In genomic region chr7:6126690-6127448, GRCm38 (mm10) we compare ENCODE assay signal across 8 mouse cellular contexts. TPM values are rescaled to one million over a fixed set of nuclear protein-coding genes. Genes with fewer than 3 reads are reported as not detected.
A peak's percentile ranks its signal among the peaks of the same experiment; 100 is the strongest.
DNase-seq lines count a peak whose midpoint lies in the region; ATAC-seq lines count a peak whose summit lies in the region.

No protein-coding gene starts in this region.

- no peak overlapping the region for H3K9ac ChIP-seq in hindbrain, embryonic 16.5 days (ENCODE audit: low read depth, low read length)

- peaks cover 6% of the 10 kb centered on the region for H3K36me3 ChIP-seq in hindbrain, embryonic 16.5 days (ENCODE audit: control insufficient read depth, insufficient read depth, low read length)

- H3K4me2 ChIP-seq in hindbrain, embryonic 16.5 days (ENCODE audit: low read length) = no peak overlapping the region

- H3K4me3 ChIP-seq in hindbrain, embryonic 16.5 days (ENCODE audit: low read length) = no peak overlapping the region

- ATAC-seq in hindbrain, embryonic 16.5 days = peak; percentile 82

- H3K9me3 ChIP-seq in hindbrain, embryonic 16.5 days (ENCODE audit: control insufficient read depth, low read length) = peaks cover 2% of the 10 kb centered on the region

- H3K27ac ChIP-seq in hindbrain, embryonic 16.5 days (ENCODE audit: low read depth, low read length) = 0 out of 2 replicates have a peak overlapping the region, but pooled peaks have one; percentile 33

- no peaks in the 10 kb centered on the region for H3K4me1 ChIP-seq in hindbrain, embryonic 16.5 days (ENCODE audit: control insufficient read depth, insufficient read depth, low read depth, low read length)

- peak; percentile 94 for DNase-seq in NIH3T3 (ENCODE audit: low read depth)
- DNase-seq in cerebellum, postnatal 10 days = peak; percentile 87 to 89
- peak; percentile 70 to 80 for DNase-seq in frontal cortex, postnatal 25 days (ENCODE audit: low spot score in 2 of 2)
- peak; percentile 81 for DNase-seq in left cerebral cortex, adult 11 months (ENCODE audit: low spot score)
- peak; percentile 92 for DNase-seq in lung, postnatal 36 days
- DNase-seq in retina, postnatal 7 days (ENCODE audit: low read depth, low spot score) = peak; percentile 94
- DNase-seq in urinary bladder, postnatal 10 days (ENCODE audit: low spot score) = peak; percentile 25

- H3K27me3 ChIP-seq in hindbrain, embryonic 16.5 days (replicated peaks; ENCODE audit: control insufficient read depth, insufficient read depth, low read length) = no peaks in the 10 kb centered on the region

- WGBS in hindbrain, embryonic 16.5 days = 34% methylated on average over 7 of the region's 7 CpGs

RNA-seq across cellular contexts. Expression of gene Zfp787, which starts 28.9 kb away (rescaled TPM):
- 24.3 and 25.7 TPM in 2 replicates for polyA plus RNA-seq in hindbrain, embryonic 16.5 days (2015; fragmentation: Nextera tagmentation; extraction: Ambion mirVana)

RNA-seq across cellular contexts. Expression of gene Zfp444, which starts 45.2 kb away (rescaled TPM):
- 77.6 and 86.3 TPM in 2 replicates for polyA plus RNA-seq in hindbrain, embryonic 16.5 days (2015; fragmentation: Nextera tagmentation; extraction: Ambion mirVana)

Comparison
In these comparisons a context has a peak if more than half of its experiments do, and no peak if none do; other contexts are left out.
1. DNase-seq: peak in every context shown above with its lines; median percentile 94 in NIH3T3; 94 in retina, postnatal 7 days; 92 in lung, postnatal 36 days; 88 in cerebellum, postnatal 10 days; 81 in left cerebral cortex, adult 11 months; 75 in frontal cortex, postnatal 25 days; 25 in urinary bladder, postnatal 10 days.